Mouse (Mus musculus) heart, postnatal 25 days (tissue): ENCODE data around the gene Acy3. TPM values are rescaled to one million over a fixed set of nuclear protein-coding genes. Genes with fewer than 3 reads are reported as not detected.
A peak's percentile ranks its signal among the peaks of the same experiment; 100 is the strongest.
"Not testable (repeated sequence)": the region's sequence is repeated elsewhere in the genome, so short reads cannot be mapped to it uniquely, and the experiment has no call there.

Experiments used
- DNase-seq: peaks from one replicate; pipeline ENCODE4 v3.0.0; 2022; ENCODE audit warnings: low spot score
- intact Hi-C: fragments of 180-260 bp; cut with DNase I; formaldehyde crosslinking; loops from one replicate; pipeline ENCODE4 v1.15.1; 2025
- total RNA-seq, 2 experiments: library from RNA; stranded (reverse); gene quantifications; 2 replicates each; pipeline ENCODE4 v1.2.3; 2021

Gene Acy3
- total RNA-seq: 10 to 100 TPM; 20.3 to 21.5 TPM

GRCm38 (mm10) chr19:3986334-3986733, at the start of gene Acy3:
Gene Acy3, plus strand, starts transcription at chr19:3986570.
- intact Hi-C loops: loop anchor here (10.0 kb wide), 1 partner anchor 262 kb away; no protein-coding TSS in a partner anchor

GRCm38 (mm10) chr19:3942315-3942714, 44.1 kb upstream of the Acy3 start:
- DNase-seq: no peak
- intact Hi-C loops: loop anchor here (5.0 kb wide), 1 partner anchor 165 kb away; no protein-coding TSS in a partner anchor

More at GRCm38 (mm10) chr19:3986334-3986733, at the start of gene Acy3:
- DNase-seq: peak; percentile 83

DNA sequence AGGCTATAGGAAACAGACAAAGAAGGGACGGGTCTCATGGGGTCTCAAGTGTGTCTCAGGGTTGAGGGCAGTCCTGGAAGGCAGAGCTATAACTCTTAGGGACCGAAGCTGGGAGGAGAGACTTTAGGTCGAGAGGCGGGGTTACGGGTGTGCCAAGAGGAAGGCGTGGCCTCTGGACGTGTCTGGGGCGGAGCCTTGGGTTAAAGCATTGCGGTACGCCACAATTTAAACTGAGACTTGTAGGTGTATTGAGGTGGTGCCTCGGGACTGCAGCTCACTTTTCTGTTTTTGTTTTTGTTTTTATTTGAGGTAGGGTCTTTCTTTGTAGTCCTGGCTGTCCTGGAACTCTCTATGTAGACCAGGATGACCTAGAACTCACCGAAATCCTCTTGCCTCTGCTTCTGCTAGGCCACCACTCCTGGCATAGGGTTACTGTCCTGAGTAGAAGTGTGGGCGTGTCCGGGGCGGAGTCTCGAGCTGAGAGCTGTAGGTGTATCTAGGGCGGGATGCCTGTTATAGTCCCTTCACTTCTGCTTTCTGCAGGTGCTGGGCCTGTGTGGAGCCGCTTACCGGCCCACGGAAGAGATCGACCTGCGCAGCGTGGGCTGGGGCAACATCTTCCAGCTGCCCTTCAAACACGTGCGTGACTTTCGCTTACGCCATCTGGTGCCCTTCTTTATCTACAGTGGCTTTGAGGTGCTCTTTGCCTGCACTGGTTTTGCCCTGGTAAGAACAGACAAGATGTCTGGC, 43.2 kb upstream of the Acy3 start:
- no peak for DNase-seq
- intact Hi-C loops: loop anchor here (5.0 kb wide), 1 partner anchor 166 kb away; no protein-coding TSS in a partner anchor

DNA sequence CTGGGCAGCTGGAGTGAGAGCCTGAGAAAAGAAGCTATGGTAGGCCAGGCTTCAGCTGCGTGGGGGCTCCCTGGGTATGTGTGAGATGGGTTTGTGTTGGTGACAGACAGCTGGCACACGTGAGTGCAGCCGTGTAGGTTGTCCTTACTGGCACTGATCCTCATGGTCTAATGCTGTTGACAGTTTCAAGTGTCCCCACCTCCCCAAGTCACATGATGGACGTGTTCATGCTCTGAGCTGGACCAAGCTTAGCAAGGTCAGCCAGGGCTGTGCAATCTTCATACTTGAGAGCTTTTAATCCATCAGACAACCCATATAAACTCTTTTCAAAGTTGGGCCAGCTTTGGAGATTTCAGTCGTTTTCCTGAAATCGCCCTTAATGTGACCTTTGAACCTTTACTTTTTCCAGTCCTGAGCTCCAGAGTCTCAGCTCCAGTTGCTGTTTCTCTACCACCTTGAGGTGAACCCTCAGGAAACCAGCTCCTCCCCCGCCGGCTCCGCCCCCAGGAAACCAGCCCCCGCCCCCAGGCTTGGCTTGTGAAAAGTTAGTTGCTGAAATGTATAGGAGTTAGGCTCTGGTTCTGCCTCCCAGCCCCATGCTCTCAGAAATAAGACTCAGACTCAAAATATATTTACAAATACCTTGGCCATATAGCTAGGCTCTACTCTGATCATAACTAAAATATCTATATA, 40.4 kb upstream of the Acy3 start:
- no peak for DNase-seq

GRCm38 (mm10) chr19:3946715-3947114, 39.7 kb upstream of the Acy3 start:
- intact Hi-C loops: loop anchor here (1.0 to 2.0 kb wide), 2 partner anchors 34 to 66 kb away; partner anchors contain the start of gene Ndufv1

More for the DNA sequence above, 40.4 kb upstream of the Acy3 start:
- intact Hi-C loops: loop anchor here (1.0 to 2.0 kb wide), 2 partner anchors 35 to 66 kb away; partner anchors contain the start of gene Ndufv1

GRCm38 (mm10) chr19:3947813-3948212, 38.6 kb upstream of the Acy3 start:
- intact Hi-C loops: loop anchor here (2.0 kb wide), 1 partner anchor 33 kb away; no protein-coding TSS in a partner anchor
- no peak for DNase-seq

More at GRCm38 (mm10) chr19:3946715-3947114, 39.7 kb upstream of the Acy3 start:
- no peak for DNase-seq

DNA sequence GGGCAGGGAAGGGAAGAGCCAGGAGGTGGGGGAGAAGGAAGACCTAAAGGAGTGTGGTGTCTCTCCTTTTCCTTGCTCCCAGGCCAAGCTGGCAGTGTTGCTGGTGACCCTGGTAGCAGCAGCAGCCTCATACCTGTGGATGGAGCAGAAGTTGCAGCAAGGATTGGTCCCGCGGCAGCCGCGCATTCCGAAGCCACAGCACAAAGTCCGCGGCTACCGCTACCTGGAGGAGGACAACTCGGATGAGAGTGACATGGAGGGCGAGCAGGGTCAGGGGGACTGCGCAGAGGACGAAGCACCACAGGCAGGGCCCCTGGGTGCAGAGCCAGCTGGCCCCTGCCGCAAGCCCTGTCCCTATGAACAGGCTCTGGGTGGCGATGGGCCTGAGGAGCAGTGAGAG, 37.8 kb upstream of the Acy3 start:
- DNase-seq: no peak
- intact Hi-C loops: no loop called here

DNA sequence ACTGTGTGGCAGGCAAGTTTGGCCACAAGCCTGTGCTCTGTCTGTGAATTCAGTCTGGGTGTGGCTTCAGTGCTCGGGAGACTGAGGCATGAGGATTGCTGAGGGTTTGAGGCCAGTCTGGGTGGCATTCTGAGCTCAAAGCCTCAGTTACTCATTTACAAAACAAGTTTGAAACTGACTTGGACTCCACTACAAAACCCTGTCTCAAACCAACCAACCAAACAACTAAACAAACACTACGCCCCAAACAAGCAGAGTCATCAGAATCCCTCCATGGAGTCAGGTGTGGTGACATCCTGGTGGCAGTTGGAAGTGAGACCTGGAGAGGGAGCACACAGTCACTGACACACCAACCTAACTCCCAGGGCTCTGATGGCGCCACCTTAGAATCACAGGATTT, 36.0 kb upstream of the Acy3 start:
- DNase-seq: no peak
- intact Hi-C loops: no loop called here

DNA sequence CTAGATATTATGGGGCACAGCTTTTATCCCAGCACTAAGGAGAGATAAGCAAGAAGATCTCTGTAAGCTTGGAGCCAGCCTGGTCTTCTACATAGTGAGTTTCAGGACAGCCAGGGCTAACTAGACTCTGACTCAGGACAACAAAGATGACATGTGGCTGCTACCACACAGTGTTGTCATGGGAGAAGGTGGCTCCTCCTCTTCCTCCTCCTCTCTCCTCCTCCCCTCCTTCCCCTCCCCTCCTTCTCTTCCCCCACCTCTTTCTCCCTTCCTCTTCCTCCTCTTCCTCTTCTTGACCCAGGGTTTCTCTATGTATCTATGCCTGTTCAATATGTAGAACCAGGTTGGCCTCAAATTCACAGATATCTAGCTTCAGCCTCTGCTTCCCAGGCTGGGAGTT, 34.9 kb upstream of the Acy3 start:
- intact Hi-C loops: no loop called here
- DNase-seq: no peak

GRCm38 (mm10) chr19:3952099-3952498, 34.3 kb upstream of the Acy3 start:
- DNase-seq: no peak
- intact Hi-C loops: no loop called here

GRCm38 (mm10) chr19:3955033-3955432, 31.3 kb upstream of the Acy3 start:
- intact Hi-C loops: no loop called here
- DNase-seq: no peak

DNA sequence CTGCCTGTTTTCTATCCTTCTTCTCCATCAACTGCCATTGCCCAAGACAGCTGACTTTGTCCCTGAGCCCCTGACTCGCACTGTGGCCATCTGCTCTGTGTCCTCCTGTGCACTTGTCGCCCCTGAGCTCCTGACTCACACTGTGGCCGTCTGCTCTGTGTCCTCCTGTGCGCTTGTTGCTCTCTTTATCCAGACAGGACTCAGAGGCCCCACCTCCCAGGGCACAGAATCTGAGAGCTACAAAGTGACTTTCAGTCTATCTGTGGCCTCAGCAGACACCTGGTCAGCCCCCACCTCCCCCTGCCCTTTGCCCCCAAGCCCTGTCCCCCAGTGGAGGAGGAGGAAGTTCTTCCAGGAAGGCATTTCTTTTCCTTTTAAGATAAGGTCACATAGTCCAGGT, 30.6 kb upstream of the Acy3 start:
- no peak for DNase-seq
- intact Hi-C loops: no loop called here

DNA sequence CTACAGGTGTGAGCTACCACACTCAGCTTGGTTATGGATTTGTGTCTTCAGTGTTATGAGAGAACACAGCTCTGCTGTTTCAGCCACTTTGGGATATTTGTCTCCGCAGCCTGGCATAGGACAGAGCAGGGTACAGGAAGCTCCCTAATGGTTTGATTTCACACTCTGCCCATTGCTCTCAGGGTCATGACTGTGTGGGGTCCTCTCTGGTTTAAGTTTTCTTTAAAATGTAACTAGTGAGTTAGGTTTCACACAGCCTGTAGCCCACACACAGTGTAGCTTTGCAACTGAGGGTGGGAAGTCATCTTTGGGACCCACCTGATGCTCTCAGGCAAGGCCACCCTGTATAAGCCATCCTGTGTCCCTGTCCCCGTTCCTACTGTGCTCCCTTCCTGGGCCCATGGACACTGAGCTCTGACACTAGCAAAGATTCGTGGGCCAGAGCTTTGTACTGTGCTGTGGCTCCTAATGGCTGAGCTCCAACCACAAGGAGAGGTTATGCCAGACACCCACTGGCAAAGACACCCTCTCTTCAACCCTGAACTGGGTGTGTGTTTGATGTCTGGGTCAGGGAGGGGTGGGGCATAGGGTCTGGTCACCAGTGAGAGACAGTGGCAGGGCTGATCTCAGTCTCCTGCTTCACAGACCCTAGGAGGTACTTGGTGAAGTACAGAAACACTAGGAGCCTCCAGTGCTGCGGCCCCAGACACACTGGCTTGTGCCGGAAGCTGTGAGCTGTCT, 28.9 kb upstream of the Acy3 start:
- DNase-seq, intact Hi-C loops: not testable (repeated sequence)

DNA sequence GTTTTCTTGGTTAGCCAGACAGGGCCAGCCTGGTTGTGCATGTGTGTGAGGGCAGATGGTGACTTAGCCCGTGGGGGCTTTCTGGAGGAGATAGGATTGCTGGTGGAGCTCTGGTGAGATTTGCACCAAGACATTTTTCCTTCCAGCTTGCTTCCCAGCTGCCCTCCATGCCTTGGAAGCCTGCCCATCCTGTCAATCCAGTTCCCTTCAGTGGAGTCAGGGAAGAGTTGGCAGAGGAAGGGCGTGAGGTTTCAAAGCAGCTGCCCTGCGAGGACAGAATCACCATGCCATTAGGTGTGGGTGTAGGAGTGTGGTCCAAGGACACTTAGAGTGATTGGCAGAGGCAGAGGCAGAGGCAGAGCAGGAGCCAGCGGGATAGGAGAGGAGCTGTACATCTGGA, 27.9 kb upstream of the Acy3 start, which contains the start of gene Aldh3b3:
TSS of gene Aldh3b3 (plus strand) at position 176 of the 400 bp plus-strand sequence.
- DNase-seq: no peak
- intact Hi-C loops: no loop called here

DNA sequence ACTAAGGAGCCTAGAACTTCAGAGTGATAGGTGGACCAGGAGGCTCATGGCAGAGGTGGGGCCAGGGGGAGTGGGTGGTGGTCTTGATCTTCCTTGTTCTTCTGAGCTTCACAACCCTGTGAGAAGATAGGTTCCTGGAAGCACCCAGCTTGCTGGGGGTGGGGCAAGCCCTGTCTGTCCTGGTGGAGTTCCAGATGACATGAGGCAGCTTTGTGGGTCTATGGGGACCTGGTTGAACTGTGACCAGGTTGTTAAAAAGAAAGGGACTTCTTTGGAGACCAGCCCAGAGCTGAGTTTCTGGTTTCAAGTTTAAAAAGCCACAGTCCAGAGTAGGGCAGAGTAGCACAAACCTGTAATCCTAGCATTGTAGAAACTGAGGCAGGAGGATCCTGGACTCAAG, 27.3 kb upstream of the Acy3 start:
- no peak for DNase-seq
- intact Hi-C loops: no loop called here

GRCm38 (mm10) chr19:3960211-3960610, 26.2 kb upstream of the Acy3 start:
- intact Hi-C loops: no loop called here
- DNase-seq: no peak

GRCm38 (mm10) chr19:3961805-3962204, 24.6 kb upstream of the Acy3 start:
- DNase-seq, intact Hi-C loops: not testable (repeated sequence)

GRCm38 (mm10) chr19:3962469-3962868, 23.9 kb upstream of the Acy3 start:
- DNase-seq: no peak
- intact Hi-C loops: no loop called here

DNA sequence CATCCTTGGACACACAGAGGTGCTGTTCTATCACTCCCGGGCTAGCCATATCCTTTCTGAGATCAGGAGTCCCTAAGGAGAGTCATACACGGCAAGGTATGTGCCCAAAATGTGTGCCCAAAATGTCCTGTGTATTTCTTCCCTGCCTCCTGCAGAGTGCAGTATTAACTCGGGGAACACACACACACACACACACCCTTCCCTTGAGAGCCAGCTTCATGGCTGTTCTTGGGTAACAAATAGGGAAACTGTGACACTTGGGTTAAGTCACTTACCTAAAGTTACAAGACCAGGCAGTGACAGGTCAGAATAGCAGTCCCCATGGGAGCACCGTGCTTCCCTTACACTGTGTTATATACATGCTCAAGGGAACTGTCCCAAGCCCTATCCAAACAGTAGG, 22.3 kb upstream of the Acy3 start:
- DNase-seq: no peak
- intact Hi-C loops: no loop called here
